Mouse (Mus musculus) liver, embryonic 15.5 days (tissue): ENCODE measurements around the gene Hadh. TPM values are rescaled to one million over a fixed set of nuclear protein-coding genes. Genes with fewer than 3 reads are reported as not detected.

ENCODE experiments used
- ATAC-seq: fragments of 200-750 bp; cut with Nextera tagmentation; 2 replicates; pipeline ENCODE4 v1.8.0; 2017; ENCODE audit warnings: moderate number of reproducible peaks, mild to moderate bottlenecking, moderate library complexity; ENCODE audit not compliant: insufficient read depth
- H3K27ac ChIP-seq: fragments of 300-500 bp; sonication (generic); replicated peaks from 2 replicates; pipeline ENCODE4 v1.5.1; 2015; ENCODE audit warnings: mild to moderate bottlenecking, inconsistent platforms
- H3K27me3 ChIP-seq: fragments of 300-500 bp; sonication (generic); 2 replicates; pipeline ENCODE4 v1.6.1; 2015; ENCODE audit warnings: mild to moderate bottlenecking, inconsistent platforms
- H3K36me3 ChIP-seq: fragments of 300-500 bp; sonication (generic); replicated peaks from 2 replicates; pipeline ENCODE4 v1.6.1; 2015; ENCODE audit warnings: moderate library complexity, mild to moderate bottlenecking, inconsistent platforms
- H3K4me1 ChIP-seq: fragments of 300-500 bp; sonication (generic); replicated peaks from 2 replicates; pipeline ENCODE4 v1.6.1; 2015; ENCODE audit warnings: inconsistent platforms
- H3K4me2 ChIP-seq: fragments of 300-500 bp; sonication (generic); 2 replicates; pipeline ENCODE4 v1.6.1; 2015; ENCODE audit warnings: moderate library complexity, mild to moderate bottlenecking, inconsistent platforms
- H3K4me3 ChIP-seq: fragments of 300-500 bp; sonication (generic); replicated peaks from 2 replicates; pipeline ENCODE4 v1.5.1; 2015; ENCODE audit warnings: mild to moderate bottlenecking, inconsistent platforms
- H3K9ac ChIP-seq: fragments of 300-500 bp; sonication (generic); 2 replicates; pipeline ENCODE4 v1.6.1; 2015; ENCODE audit warnings: moderate library complexity, mild to moderate bottlenecking, inconsistent platforms
- H3K9me3 ChIP-seq: fragments of 300-500 bp; sonication (generic); replicated peaks from 2 replicates; pipeline ENCODE4 v1.6.1; 2016; ENCODE audit warnings: inconsistent platforms
- WGBS: fragments of 180-500 bp; shearing (Covaris S2); methylation state at CpG from one replicate; pipeline ENCODE4 v1.1.7; 2015; ENCODE audit warnings: mixed read lengths; ENCODE audit not compliant: insufficient replicate concordance; 5-methylcytosine and 5-hydroxymethylcytosine counted together
- polyA plus RNA-seq: library from polyadenylated mRNA; unstranded; fragments of >200 nt; fragmentation: Nextera tagmentation; extraction: Ambion mirVana; gene quantifications from 2 replicates; pipeline ENCODE4 v1.2.1, GENCODE M21; 2015

The Hadh gene
- 114 and 120 TPM in 2 replicates for polyA plus RNA-seq

DNA sequence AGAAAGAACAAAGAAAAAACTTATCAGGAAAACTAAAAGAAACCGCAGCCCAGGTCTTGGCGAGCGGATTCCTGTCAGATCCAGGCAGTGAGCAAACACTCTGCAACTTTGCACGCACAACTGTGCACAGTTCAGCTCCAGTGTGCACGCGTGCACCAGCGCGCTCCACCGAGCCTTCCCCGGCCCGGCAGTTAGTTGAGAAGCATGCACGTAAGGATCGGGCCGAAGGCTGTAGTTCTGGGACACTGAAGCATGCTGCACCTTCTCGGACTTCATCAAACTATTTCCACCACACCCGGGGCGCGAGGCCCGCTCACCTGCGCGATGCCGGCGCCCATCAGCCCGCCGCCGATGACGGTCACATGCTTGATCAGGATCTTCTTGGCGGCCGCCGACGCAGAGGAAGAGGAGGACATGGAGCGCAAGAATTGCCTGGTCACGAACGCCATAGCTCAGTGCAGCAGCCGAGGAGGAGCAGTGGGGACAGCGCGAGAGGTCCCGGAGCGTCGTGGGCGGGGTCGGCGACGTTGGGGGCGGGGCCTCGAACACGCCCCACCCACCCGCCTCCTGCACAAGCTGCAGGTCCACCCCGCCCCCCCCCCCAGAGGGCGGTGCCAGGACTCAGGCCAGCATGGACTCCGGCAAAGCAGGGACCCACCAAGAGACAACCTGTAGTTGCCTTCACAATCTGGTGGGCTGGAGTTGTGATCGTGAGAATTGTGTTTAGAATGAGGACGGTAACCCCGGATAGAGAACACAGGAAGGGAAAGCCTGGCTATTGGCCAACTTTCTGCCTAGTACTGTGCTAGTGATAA, at the start of gene Hadh:
Hadh (minus strand) TSS at position 543 of the 815 bp plus-strand sequence.
- whole genome bisulfite sequencing, result under 1% methylated on average over 54 of the region's 54 CpGs
- peak within 1 kb of the TSS; percentile 72 for H3K27ac ChIP-seq

DNA sequence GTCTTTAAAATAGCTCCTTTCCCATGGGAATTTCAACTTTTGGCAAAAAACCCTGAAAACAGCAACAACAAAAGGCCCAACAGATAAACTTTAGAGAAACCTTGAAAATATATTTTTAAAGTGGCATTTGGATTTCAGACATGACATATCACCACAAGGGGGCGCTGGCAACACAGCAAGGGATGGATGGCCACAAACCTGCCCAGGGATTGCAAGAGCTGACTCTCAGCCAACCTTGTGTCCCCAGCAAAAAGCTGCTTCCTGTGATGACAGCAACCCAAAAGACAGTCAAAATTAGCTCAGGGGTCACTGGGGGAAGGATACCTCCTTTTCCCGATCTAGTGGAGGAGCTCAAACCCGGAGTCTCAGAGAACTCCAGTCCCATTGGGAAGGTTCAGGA, 48.3 kb upstream of the Hadh start:
- Histone ChIP-seq H3K9me3 (no peaks in the 10 kb centered on the region), H3K27ac (no peak overlapping the region), H3K4me3 (no peak overlapping the region), H3K4me2 (no peak overlapping the region), H3K36me3 (0 out of 2 replicates have a peak, but pooled peaks cover 3% of the 10 kb centered on the region), H3K9ac (no peak overlapping the region), H3K27me3 (no peaks in the 10 kb centered on the region), H3K4me1 (no peaks in the 10 kb centered on the region)
- 9% methylated on average over 3 of the region's 3 CpGs for WGBS
- no peak for ATAC-seq

More for the DNA sequence above, at the start of gene Hadh:
- Histone ChIP-seq H3K9ac (peak within 1 kb of the TSS; percentile 55), H3K9me3 (no peaks in the 10 kb centered on the region), H3K4me3 (peak within 1 kb of the TSS; percentile 66), H3K36me3 (no peaks in the 10 kb centered on the region), H3K27me3 (no peaks in the 10 kb centered on the region), H3K4me1 (peaks cover 27% of the 10 kb centered on the region), H3K4me2 (peak within 1 kb of the TSS; percentile 83)
- ATAC-seq, result peak; percentile 81

GRCm38 (mm10) chr3:131318211-131318610, 46.3 kb upstream of the Hadh start:
- no peak for ATAC-seq
- WGBS, result 45% methylated on average over 2 of the region's 2 CpGs

GRCm38 (mm10) chr3:131317126-131317525, 45.2 kb upstream of the Hadh start:
- Histone ChIP-seq H3K9me3 (no peaks in the 10 kb centered on the region), H3K4me2 (no peak overlapping the region), H3K36me3 (no peaks in the 10 kb centered on the region), H3K4me1 (no peaks in the 10 kb centered on the region), H3K4me3 (no peak overlapping the region), H3K27ac (no peak overlapping the region), H3K27me3 (no peaks in the 10 kb centered on the region), H3K9ac (no peak overlapping the region)
- no peak for ATAC-seq
- 67% methylated on average over 1 of the region's 1 CpGs for WGBS

More at GRCm38 (mm10) chr3:131318211-131318610, 46.3 kb upstream of the Hadh start:
- Histone ChIP-seq H3K27ac (no peak overlapping the region), H3K9me3 (no peaks in the 10 kb centered on the region), H3K27me3 (no peaks in the 10 kb centered on the region), H3K36me3 (no peaks in the 10 kb centered on the region), H3K4me2 (no peak overlapping the region), H3K4me1 (no peaks in the 10 kb centered on the region), H3K4me3 (no peak overlapping the region), H3K9ac (no peak overlapping the region)

- ATAC-seq, result no peak
- H3K4me3 ChIP-seq, result no peak overlapping the region
- 50% methylated on average over 4 of the region's 4 CpGs for WGBS
- H3K4me1 ChIP-seq, result no peaks in the 10 kb centered on the region
- H3K9ac ChIP-seq, result no peak overlapping the region
- H3K27ac ChIP-seq, result no peak overlapping the region
- H3K27me3 ChIP-seq, result no peaks in the 10 kb centered on the region
- no peaks in the 10 kb centered on the region for H3K36me3 ChIP-seq
- H3K9me3 ChIP-seq, result no peaks in the 10 kb centered on the region
- no peak overlapping the region for H3K4me2 ChIP-seq
Observed at GRCm38 (mm10) chr3:131315957-131316510, 44.1 kb upstream of the Hadh start.

DNA sequence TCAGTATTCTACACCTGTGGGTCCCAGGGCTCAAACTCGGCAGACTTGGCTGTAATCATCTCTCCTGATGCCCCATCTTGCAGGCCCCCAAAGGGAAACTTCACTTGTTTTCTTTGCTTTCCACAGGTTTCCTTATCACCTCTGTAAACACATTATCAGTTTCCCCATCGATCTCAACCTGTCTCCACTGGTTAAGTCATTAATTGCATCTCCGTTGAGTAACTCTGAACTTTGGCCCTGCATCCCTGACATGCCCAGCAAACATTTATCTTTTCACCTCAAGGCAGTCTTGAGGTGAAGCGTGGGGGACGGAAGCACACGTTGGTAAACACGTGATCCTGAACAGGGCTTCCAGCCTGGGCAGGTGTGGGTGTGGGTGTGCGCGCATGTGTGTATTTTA, 40.4 kb upstream of the Hadh start:
- Histone ChIP-seq H3K36me3 (no peaks in the 10 kb centered on the region), H3K4me3 (no peak overlapping the region), H3K9me3 (peaks cover 7% of the 10 kb centered on the region; the same call in 1 of the 2 replicates), H3K9ac (no peak overlapping the region), H3K27ac (no peak overlapping the region), H3K27me3 (no peaks in the 10 kb centered on the region), H3K4me1 (no peaks in the 10 kb centered on the region), H3K4me2 (0 out of 2 replicates have a peak overlapping the region, but pooled peaks have one; percentile 13)
- peak; percentile 28; the same call in 1 of the 2 replicates for ATAC-seq
- 56% methylated on average over 9 of the region's 9 CpGs for WGBS

DNA sequence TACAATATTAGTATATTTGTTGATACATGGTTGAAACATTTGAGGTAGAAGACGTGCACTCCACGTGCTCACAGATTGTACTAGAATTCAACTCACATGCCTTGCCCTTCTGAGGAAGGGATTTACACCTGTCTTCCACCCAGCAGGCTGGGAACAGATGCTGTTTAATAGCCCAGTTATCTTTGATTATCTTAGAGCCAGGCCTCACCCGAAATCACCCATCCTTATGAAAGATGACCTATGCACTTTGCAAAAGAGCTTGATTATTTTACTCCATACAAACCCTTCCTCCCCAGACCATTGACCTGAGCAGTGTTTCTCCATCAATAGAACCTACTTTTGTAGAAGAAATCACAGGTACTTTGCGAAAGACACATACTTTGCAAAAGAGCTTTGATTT, 38.7 kb upstream of the Hadh start:
- Histone ChIP-seq H3K27ac (no peak overlapping the region), H3K9me3 (peaks cover 7% of the 10 kb centered on the region; the same call in 1 of the 2 replicates), H3K4me1 (no peaks in the 10 kb centered on the region), H3K4me3 (no peak overlapping the region), H3K27me3 (no peaks in the 10 kb centered on the region), H3K4me2 (no peak overlapping the region), H3K9ac (no peak overlapping the region), H3K36me3 (no peaks in the 10 kb centered on the region)
- no peak for ATAC-seq
- WGBS, result 54% methylated on average over 4 of the region's 4 CpGs

- Histone ChIP-seq H3K36me3 (no peaks in the 10 kb centered on the region), H3K9ac (no peak overlapping the region), H3K9me3 (peaks cover 7% of the 10 kb centered on the region; the same call in 1 of the 2 replicates), H3K4me1 (peaks cover 2% of the 10 kb centered on the region), H3K4me2 (no peak overlapping the region), H3K4me3 (no peak overlapping the region), H3K27ac (no peak overlapping the region), H3K27me3 (no peaks in the 10 kb centered on the region; the same call in 1 of the 2 replicates)
- WGBS, result 56% methylated on average over 3 of the region's 3 CpGs
- ATAC-seq, result no peak
Observed at GRCm38 (mm10) chr3:131307811-131308210, 35.9 kb upstream of the Hadh start.

GRCm38 (mm10) chr3:131306255-131306654, 34.4 kb upstream of the Hadh start:
- H3K4me2 ChIP-seq, result no peak overlapping the region
- no peaks in the 10 kb centered on the region; the same call in 1 of the 2 replicates for H3K27me3 ChIP-seq
- 64% methylated on average over 7 of the region's 7 CpGs for WGBS
- no peak for ATAC-seq
- H3K9me3 ChIP-seq, result peaks cover 7% of the 10 kb centered on the region; the same call in 1 of the 2 replicates
- no peaks in the 10 kb centered on the region for H3K36me3 ChIP-seq
- no peak overlapping the region for H3K9ac ChIP-seq
- peaks cover 7% of the 10 kb centered on the region for H3K4me1 ChIP-seq
- H3K27ac ChIP-seq, result no peak overlapping the region
- H3K4me3 ChIP-seq, result no peak overlapping the region

DNA sequence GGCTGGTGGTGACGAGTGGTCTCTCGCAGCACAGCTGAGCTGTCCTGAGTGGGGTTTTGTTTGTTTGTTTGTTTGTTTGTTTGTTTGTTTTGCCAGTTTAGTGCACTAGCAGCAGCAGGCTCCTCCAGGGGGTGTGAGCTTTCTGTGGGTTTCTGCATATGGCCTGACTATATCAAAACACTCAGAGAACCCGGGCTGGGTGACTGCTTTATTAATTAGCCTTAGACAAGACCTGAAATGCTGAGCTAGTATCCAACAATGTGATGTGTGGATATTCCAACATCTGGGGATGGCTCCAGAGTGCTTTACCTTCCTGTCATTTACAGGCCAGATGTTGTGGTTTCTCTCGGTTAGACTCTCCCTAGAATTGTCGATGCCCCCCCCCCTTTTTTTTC, 31.4 kb upstream of the Hadh start:
- no peak for ATAC-seq
- no peaks in the 10 kb centered on the region; the same call in 1 of the 2 replicates for H3K27me3 ChIP-seq
- H3K36me3 ChIP-seq, result no peaks in the 10 kb centered on the region
- peaks cover 7% of the 10 kb centered on the region for H3K4me1 ChIP-seq
- no peaks in the 10 kb centered on the region for H3K9me3 ChIP-seq
- H3K27ac ChIP-seq, result no peak overlapping the region
- peak overlapping the region; percentile 87 for H3K4me2 ChIP-seq
- 8% methylated on average over 5 of the region's 5 CpGs for WGBS
- H3K9ac ChIP-seq, result peak overlapping the region; percentile 23; the same call in 1 of the 2 replicates
- peak overlapping the region; percentile 62 for H3K4me3 ChIP-seq
